Mouse (Mus musculus) neural tube, embryonic 14.5 days (tissue): Measurements from ENCODE around the gene Krtap4-2. TPM values are rescaled to one million over a fixed set of nuclear protein-coding genes. Genes with fewer than 3 reads are reported as not detected.
"Not testable (repeated sequence)": the region's sequence is repeated elsewhere in the genome, so short reads cannot be mapped to it uniquely, and the experiment has no call there.

Source experiments
- ATAC-seq: fragments of 200-750 bp; cut with Nextera tagmentation; 2 replicates; pipeline ENCODE4 v1.8.0; 2017; ENCODE audit warnings: low read depth, mild to moderate bottlenecking, moderate TSS enrichment, moderate library complexity
- H3K27ac ChIP-seq: fragments of 300-500 bp; sonication (generic); 2 replicates; pipeline ENCODE4 v1.5.1; 2014; ENCODE audit warnings: low read depth, mild to moderate bottlenecking, control low read depth, low read length, moderate library complexity, mixed read lengths
- H3K27me3 ChIP-seq: fragments of 300-500 bp; sonication (generic); 2 replicates; pipeline ENCODE4 v1.6.1; 2014; ENCODE audit warnings: low read length; ENCODE audit not compliant: control insufficient read depth, insufficient read depth
- H3K36me3 ChIP-seq: fragments of 300-500 bp; sonication (generic); 2 replicates; pipeline ENCODE4 v1.6.1; 2014; ENCODE audit warnings: low read length, mixed read lengths; ENCODE audit not compliant: control insufficient read depth, insufficient read depth
- H3K4me1 ChIP-seq: fragments of 300-500 bp; sonication (generic); 2 replicates; pipeline ENCODE4 v1.6.1; 2014; ENCODE audit warnings: low read length; ENCODE audit not compliant: control insufficient read depth, insufficient read depth
- H3K4me2 ChIP-seq: fragments of 300-500 bp; sonication (generic); 2 replicates; pipeline ENCODE4 v1.6.1; 2014; ENCODE audit warnings: mild to moderate bottlenecking, low read depth, low read length, control low read depth
- H3K4me3 ChIP-seq: fragments of 300-500 bp; sonication (generic); 2 replicates; pipeline ENCODE4 v1.5.1; 2014; ENCODE audit warnings: low read depth, low read length, control low read depth, mixed read lengths
- H3K9ac ChIP-seq: fragments of 300-500 bp; sonication (generic); replicated peaks from 2 replicates; pipeline ENCODE4 v1.6.1; 2014; ENCODE audit warnings: low read depth, mild to moderate bottlenecking, control low read depth, low read length, mixed read lengths
- H3K9me3 ChIP-seq: fragments of 300-500 bp; sonication (generic); 2 replicates; pipeline ENCODE4 v1.6.1; 2016; ENCODE audit warnings: low read length; ENCODE audit not compliant: control insufficient read depth
- WGBS: fragments of 180-500 bp; shearing (Covaris S2); extraction: QIAGEN DNeasy Blood & Tissue Kit; methylation state at CpG from one replicate; pipeline ENCODE4 v1.1.7; 2014; 5-methylcytosine and 5-hydroxymethylcytosine counted together
- polyA plus RNA-seq: library from polyadenylated mRNA; unstranded; fragments of >200 nt; fragmentation: Nextera tagmentation; extraction: Ambion mirVana; gene quantifications from 2 replicates; pipeline ENCODE4 v1.2.1, GENCODE M21; 2014

Gene Krtap4-2
- polyA plus RNA-seq: not detected in 2 replicates

DNA sequence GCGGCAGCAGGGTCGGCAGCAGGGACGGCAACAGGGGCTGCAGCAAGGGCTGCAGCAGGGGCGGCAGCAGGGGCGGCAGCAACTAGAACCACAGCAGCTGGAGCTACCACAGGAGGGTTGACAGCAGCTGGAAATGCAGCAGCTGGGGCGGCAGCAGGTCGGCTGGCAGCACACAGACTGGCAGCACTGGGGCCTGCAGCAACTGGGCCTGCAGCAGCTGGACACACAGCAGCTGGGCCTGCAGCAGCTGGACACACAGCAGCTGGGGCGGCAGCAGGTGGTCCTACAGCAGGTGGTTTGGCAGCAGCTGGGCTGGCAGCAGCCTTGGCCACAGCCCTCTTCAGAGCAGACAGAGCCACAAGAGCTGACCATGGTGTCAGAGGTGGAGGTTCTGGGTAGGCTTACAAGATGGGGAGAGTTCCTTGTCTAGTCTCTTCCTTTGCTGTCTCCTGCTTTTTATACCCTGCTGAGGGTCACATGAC is at the start of gene Krtap4-2:
TSS of gene Krtap4-2 (minus strand) at position 432 of the 482 bp plus-strand sequence.
- no peak within 1 kb of the TSS for H3K4me3 ChIP-seq
- WGBS: 45% methylated on average over 7 of the region's 8 CpGs
- no peak within 1 kb of the TSS for H3K27ac ChIP-seq
- no peak for ATAC-seq
- H3K36me3 ChIP-seq: no peaks in the 10 kb centered on the region
- no peaks in the 10 kb centered on the region for H3K9me3 ChIP-seq
- no peak within 1 kb of the TSS for H3K4me2 ChIP-seq
- no peak within 1 kb of the TSS for H3K9ac ChIP-seq
- H3K27me3 ChIP-seq: no peaks in the 10 kb centered on the region
- H3K4me1 ChIP-seq: no peaks in the 10 kb centered on the region

- H3K4me2 ChIP-seq: no peak overlapping the region
- H3K9me3 ChIP-seq: no peaks in the 10 kb centered on the region
- no peak overlapping the region for H3K27ac ChIP-seq
- no peaks in the 10 kb centered on the region for H3K36me3 ChIP-seq
- ATAC-seq: no peak
- WGBS: 88% methylated on average over 2 of the region's 2 CpGs
- H3K27me3 ChIP-seq: no peaks in the 10 kb centered on the region
- no peak overlapping the region for H3K9ac ChIP-seq
- no peaks in the 10 kb centered on the region for H3K4me1 ChIP-seq
- no peak overlapping the region for H3K4me3 ChIP-seq
Measured at GRCm38 (mm10) chr11:99683481-99683880, 48.6 kb upstream of the Krtap4-2 start.

GRCm38 (mm10) chr11:99665860-99666259 is 31.0 kb upstream of the Krtap4-2 start, which contains the start of gene Krtap4-6:
Gene Krtap4-6, minus strand, starts transcription at chr11:99665960.
- Histone ChIP-seq H3K27me3 (no peaks in the 10 kb centered on the region), H3K9me3 (no peaks in the 10 kb centered on the region), H3K4me1 (no peaks in the 10 kb centered on the region), H3K9ac (no peak within 1 kb of the TSS), H3K27ac (no peak within 1 kb of the TSS), H3K4me2 (no peak within 1 kb of the TSS), H3K4me3 (no peak within 1 kb of the TSS), H3K36me3 (no peaks in the 10 kb centered on the region)
- no peak for ATAC-seq

DNA sequence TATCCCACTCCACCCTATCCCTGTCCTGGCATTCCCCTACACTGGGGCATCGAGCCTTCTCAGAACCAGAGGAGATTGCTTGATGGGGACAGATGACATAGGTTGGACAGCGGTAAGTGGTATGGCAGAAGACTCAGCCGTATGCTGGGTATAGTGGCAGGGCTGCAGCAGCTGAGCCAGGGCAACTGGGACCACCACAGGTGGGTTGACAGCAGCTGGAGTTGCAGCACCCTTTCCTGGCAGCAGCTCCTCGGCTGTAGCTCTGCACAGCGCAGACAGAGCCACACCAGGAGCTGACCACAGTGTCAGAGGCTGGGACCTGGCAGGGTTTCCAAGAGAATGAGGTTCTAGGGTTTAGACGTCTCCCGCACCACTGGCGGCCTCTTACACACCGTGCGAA is 27.9 kb upstream of the Krtap4-2 start:
- Histone ChIP-seq H3K27me3 (no peaks in the 10 kb centered on the region), H3K36me3 (no peaks in the 10 kb centered on the region), H3K4me2 (no peak overlapping the region), H3K4me3 (no peak overlapping the region), H3K9ac (no peak overlapping the region), H3K27ac (no peak overlapping the region), H3K4me1 (no peaks in the 10 kb centered on the region), H3K9me3 (no peaks in the 10 kb centered on the region)
- no peak for ATAC-seq
- WGBS: 90% methylated on average over 10 of the region's 10 CpGs

DNA sequence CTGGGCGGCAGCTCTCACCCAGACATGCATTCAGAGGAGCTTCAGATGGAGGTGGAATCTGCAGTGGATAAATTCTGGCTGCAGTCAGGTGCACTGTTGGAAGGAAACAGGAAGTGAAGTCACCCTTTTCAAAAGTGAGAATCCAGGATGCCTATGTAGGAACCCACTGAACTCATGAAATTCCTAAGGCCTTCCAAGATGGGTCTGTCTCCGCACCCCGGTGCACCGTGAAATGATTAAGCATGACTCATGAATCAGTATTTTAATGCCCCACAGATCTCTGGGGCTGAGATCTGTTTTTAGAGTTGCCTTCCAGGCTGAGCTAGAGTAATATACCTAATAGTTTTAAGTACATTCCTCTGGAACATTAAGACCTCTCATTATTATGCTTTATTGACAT is 24.4 kb upstream of the Krtap4-2 start:
- 87% methylated on average over 4 of the region's 4 CpGs for WGBS
- Histone ChIP-seq H3K4me2 (no peak overlapping the region), H3K9ac (no peak overlapping the region), H3K27me3 (no peaks in the 10 kb centered on the region), H3K36me3 (no peaks in the 10 kb centered on the region), H3K27ac (no peak overlapping the region), H3K4me3 (no peak overlapping the region), H3K9me3 (no peaks in the 10 kb centered on the region), H3K4me1 (no peaks in the 10 kb centered on the region)
- no peak for ATAC-seq

- ATAC-seq, H3K9ac ChIP-seq, H3K4me3 ChIP-seq, H3K27ac ChIP-seq, H3K4me1 ChIP-seq, H3K27me3 ChIP-seq, H3K36me3 ChIP-seq, H3K9me3 ChIP-seq, H3K4me2 ChIP-seq: not testable (repeated sequence)
- WGBS: 66% methylated on average over 10 of the region's 10 CpGs
Measured at GRCm38 (mm10) chr11:99658467-99659010, 23.7 kb upstream of the Krtap4-2 start, which contains the start of gene Gm11563. Gene Gm11563, minus strand, starts transcription at chr11:99658960.

GRCm38 (mm10) chr11:99657051-99657450 is 22.2 kb upstream of the Krtap4-2 start:
- H3K4me3 ChIP-seq: no peak overlapping the region
- no peak overlapping the region for H3K27ac ChIP-seq
- H3K4me2 ChIP-seq: no peak overlapping the region
- H3K27me3 ChIP-seq: no peaks in the 10 kb centered on the region
- H3K4me1 ChIP-seq: no peaks in the 10 kb centered on the region
- H3K36me3 ChIP-seq: no peaks in the 10 kb centered on the region
- ATAC-seq: no peak
- 42% methylated on average over 5 of the region's 5 CpGs for WGBS
- H3K9me3 ChIP-seq: no peaks in the 10 kb centered on the region
- H3K9ac ChIP-seq: no peak overlapping the region

GRCm38 (mm10) chr11:99650136-99650535 is 15.3 kb upstream of the Krtap4-2 start, which contains the start of gene Gm11555:
Gene Gm11555, minus strand, starts transcription at chr11:99650236.
- no peak for ATAC-seq
- Histone ChIP-seq H3K4me3 (no peak within 1 kb of the TSS), H3K9me3 (no peaks in the 10 kb centered on the region), H3K4me2 (no peak within 1 kb of the TSS), H3K27me3 (no peaks in the 10 kb centered on the region), H3K27ac (no peak within 1 kb of the TSS), H3K4me1 (no peaks in the 10 kb centered on the region), H3K9ac (no peak within 1 kb of the TSS), H3K36me3 (no peaks in the 10 kb centered on the region)
- 83% methylated on average over 2 of the region's 2 CpGs for WGBS

GRCm38 (mm10) chr11:99646444-99646843 is 11.6 kb upstream of the Krtap4-2 start:
- WGBS: 91% methylated on average over 15 of the region's 15 CpGs
- H3K27me3 ChIP-seq: no peaks in the 10 kb centered on the region

More at GRCm38 (mm10) chr11:99646444-99646843, 11.6 kb upstream of the Krtap4-2 start:
- Histone ChIP-seq H3K36me3 (no peaks in the 10 kb centered on the region), H3K9me3 (no peaks in the 10 kb centered on the region), H3K9ac (no peak overlapping the region), H3K4me1 (no peaks in the 10 kb centered on the region), H3K27ac (no peak overlapping the region), H3K4me2 (no peak overlapping the region), H3K4me3 (no peak overlapping the region)
- no peak for ATAC-seq
